Mouse (Mus musculus): ENCODE data around the gene Tex50. TPM values are rescaled to one million over a fixed set of nuclear protein-coding genes. Genes with fewer than 3 reads are reported as not detected.

Gene Tex50
- polyA plus RNA-seq, 1 experiment from 2014 or later = not detected

- ChIA-PET POLR2A (interaction anchor here (1.1 kb wide), 1 partner anchor 12 kb away, joined by 3 read pairs; no protein-coding TSS in a partner anchor), CTCF (interaction anchor here (1.0 kb wide), 1 partner anchor 16 kb away, joined by 3 read pairs; no protein-coding TSS in a partner anchor)
- ATAC-seq (no peak), DNase-seq (ENCODE audit: low read depth, low spot score) (no peak)
- H3K27me3 ChIP-seq = no peaks in the 10 kb centered on the region
- TF ChIP-seq CTCF (IDR thresholded peaks at IDR 0.05) = no peak
- in situ Hi-C loops (cut with MboI; ENCODE audit: low pct_unique_long_range_greater_than_20kb) = no loop called here
Observed at GRCm38 (mm10) chr1:161122661-161123418, 36.3 kb downstream of the Tex50 start.

GRCm38 (mm10) chr1:161114591-161114990 lies 44.5 kb downstream of the Tex50 start:
- CTCF ChIA-PET = no interaction called here
- no peak for DNase-seq (ENCODE audit: low read depth, low spot score)

GRCm38 (mm10) chr1:161109216-161109615 lies 49.9 kb downstream of the Tex50 start:
- ATAC-seq = no peak
- H3K27me3 ChIP-seq = no peaks in the 10 kb centered on the region
- POLR2A ChIA-PET = no interaction called here
- TF ChIP-seq CTCF (IDR thresholded peaks at IDR 0.05) = no peak
- CTCF ChIA-PET = interaction anchor here (1.1 kb wide), 1 partner anchor 20 kb away, joined by 3 read pairs; no protein-coding TSS in a partner anchor
- in situ Hi-C loops (cut with MboI; ENCODE audit: low pct_unique_long_range_greater_than_20kb) = no loop called here
- DNase-seq (ENCODE audit: low read depth, low spot score) = no peak

More at GRCm38 (mm10) chr1:161114591-161114990, 44.5 kb downstream of the Tex50 start:
- H3K27me3 ChIP-seq = no peaks in the 10 kb centered on the region
- POLR2A ChIA-PET = interaction anchor here (0.9 kb wide), 1 partner anchor 17 kb away, joined by 3 read pairs; the partner anchor contains the start of gene Klhl20
- ATAC-seq = no peak
- no peak for TF ChIP-seq CTCF (IDR thresholded peaks at IDR 0.05)
- in situ Hi-C loops (cut with MboI; ENCODE audit: low pct_unique_long_range_greater_than_20kb) = no loop called here

Other genes with a start within 250 kb of the Tex50 start
- gene Serpinc1, start 180.7 kb downstream of the Tex50 start, polyA plus RNA-seq (2021) = 1.3 TPM
- 3.7 TPM for gene Zbtb37, start 124.5 kb downstream of the Tex50 start, polyA plus RNA-seq (2021)
- 39.0 TPM for gene Dars2, start 88.7 kb downstream of the Tex50 start, polyA plus RNA-seq (2021)
- gene Cenpl, start 88.6 kb downstream of the Tex50 start, polyA plus RNA-seq (2021) = 10.2 TPM
- gene Klhl20, start 27.8 kb downstream of the Tex50 start, polyA plus RNA-seq (2021) = 15.8 TPM
- gene Ankrd45, start 16.6 kb downstream of the Tex50 start, polyA plus RNA-seq (2021) = 0.39 TPM
- 295 TPM for gene Prdx6, start 91.9 kb upstream of the Tex50 start, polyA plus RNA-seq (2021)
- gene Tnfsf4, start 236.1 kb upstream of the Tex50 start, polyA plus RNA-seq (2021) = not detected

Data from Patski (cell line).